Mouse (Mus musculus): ENCODE results near the gene Myo15b. TPM values are rescaled to one million over a fixed set of nuclear protein-coding genes. Genes with fewer than 3 reads are reported as not detected.

The Myo15b gene
- polyA plus RNA-seq, 1 experiment, result 12.1 TPM

DNA sequence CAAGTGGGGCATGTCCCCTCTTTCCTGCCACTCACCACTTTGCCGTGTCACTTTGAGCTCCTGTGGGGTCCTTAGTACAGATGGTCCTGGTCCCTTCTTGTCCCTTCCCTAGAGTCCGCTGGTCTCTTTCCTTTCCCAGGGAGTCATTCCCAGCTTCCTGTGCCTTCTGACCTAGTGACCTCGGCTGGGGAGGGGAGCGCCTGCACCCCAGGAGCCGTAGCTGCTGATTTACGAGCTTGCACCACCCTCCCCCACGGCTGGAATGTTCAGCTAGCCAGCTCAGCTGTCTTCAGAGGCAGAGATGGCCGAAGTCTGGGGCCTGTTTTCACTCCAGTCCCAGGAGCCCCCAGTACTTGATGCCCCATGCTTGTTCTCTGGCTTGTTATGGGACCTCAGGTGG is 25.7 kb upstream of the Myo15b start:
- no peak overlapping the region for H3K4me3 ChIP-seq (ENCODE audit: control insufficient read depth, low read depth, low read length)
- peaks cover 2% of the 10 kb centered on the region; the same call in 1 of the 2 replicates for H3K4me1 ChIP-seq (ENCODE audit: control insufficient read depth, insufficient read depth, low read length)
- TF ChIP-seq POLR2A (IDR thresholded peaks at IDR 0.05; ENCODE audit: control insufficient read depth, low read depth, low read length), result no peak
- TF ChIP-seq CTCF (IDR thresholded peaks at IDR 0.05; ENCODE audit: control insufficient read depth, insufficient read depth, insufficient replicate concordance, low read depth, low read length), result no peak
- H3K27me3 ChIP-seq (ENCODE audit: control insufficient read depth, insufficient read depth, low read length), result no peaks in the 10 kb centered on the region
- no peak overlapping the region for H3K27ac ChIP-seq (ENCODE audit: control insufficient read depth, insufficient read depth, low read depth, low read length)
- no peaks in the 10 kb centered on the region for H3K36me3 ChIP-seq (ENCODE audit: control insufficient read depth, insufficient read depth, low read length)

DNA sequence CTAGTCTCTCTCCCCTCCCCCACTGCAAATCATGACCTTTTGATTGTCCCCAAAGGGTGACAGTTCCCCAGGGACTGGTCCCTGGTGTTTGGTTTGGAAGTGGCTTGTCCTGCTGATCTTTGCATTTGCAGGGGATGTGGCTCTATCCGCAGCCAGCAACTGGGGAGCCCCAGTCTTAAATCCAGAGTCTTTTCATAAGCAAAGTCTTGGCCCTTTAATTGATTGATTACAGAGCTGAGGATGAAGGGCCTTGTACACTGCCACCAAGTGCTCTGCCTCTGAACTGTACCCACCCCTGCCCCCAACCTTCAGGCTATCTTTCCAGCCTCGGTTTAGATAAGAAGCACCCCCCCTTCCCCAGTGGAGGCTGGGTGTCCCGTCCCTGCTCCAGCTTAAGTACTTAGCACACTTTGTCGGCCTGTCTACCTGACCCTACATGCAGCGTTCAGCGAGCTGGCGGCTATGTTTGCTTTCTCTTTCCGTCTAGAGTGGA is 25.1 kb upstream of the Myo15b start:
- H3K4me3 ChIP-seq (ENCODE audit: control insufficient read depth, low read depth, low read length), result no peak overlapping the region
- no peaks in the 10 kb centered on the region for H3K27me3 ChIP-seq (ENCODE audit: control insufficient read depth, insufficient read depth, low read length)
- no peak for TF ChIP-seq CTCF (IDR thresholded peaks at IDR 0.05; ENCODE audit: control insufficient read depth, insufficient read depth, insufficient replicate concordance, low read depth, low read length)
- TF ChIP-seq POLR2A (IDR thresholded peaks at IDR 0.05; ENCODE audit: control insufficient read depth, low read depth, low read length), result no peak
- no peaks in the 10 kb centered on the region for H3K36me3 ChIP-seq (ENCODE audit: control insufficient read depth, insufficient read depth, low read length)
- H3K4me1 ChIP-seq (ENCODE audit: control insufficient read depth, insufficient read depth, low read length), result peaks cover 2% of the 10 kb centered on the region; the same call in 1 of the 2 replicates
- H3K27ac ChIP-seq (ENCODE audit: control insufficient read depth, insufficient read depth, low read depth, low read length), result no peak overlapping the region

DNA sequence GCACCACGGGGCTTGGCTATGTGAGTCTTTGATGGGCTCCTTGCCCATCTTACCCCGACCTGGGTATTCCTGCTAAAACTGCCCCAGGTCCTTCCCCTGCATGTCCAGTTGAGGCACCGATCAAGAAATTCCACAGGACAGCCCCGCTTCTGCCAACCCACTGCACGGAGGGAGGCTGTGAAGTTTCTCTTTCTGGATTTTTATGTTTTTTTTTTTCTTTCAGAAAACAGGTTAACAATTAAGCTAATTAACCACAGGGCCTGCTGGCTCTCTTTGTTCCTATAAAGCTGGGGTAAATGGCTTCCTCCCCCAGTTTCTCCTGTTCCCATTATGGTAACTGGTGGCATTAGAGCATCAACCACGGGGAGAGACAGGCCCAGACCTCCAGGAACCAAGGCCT is 24.2 kb upstream of the Myo15b start:
- Histone ChIP-seq H3K36me3 (ENCODE audit: control insufficient read depth, insufficient read depth, low read length) (no peaks in the 10 kb centered on the region), H3K27me3 (ENCODE audit: control insufficient read depth, insufficient read depth, low read length) (no peaks in the 10 kb centered on the region), H3K4me3 (ENCODE audit: control insufficient read depth, low read depth, low read length) (no peak overlapping the region), H3K4me1 (ENCODE audit: control insufficient read depth, insufficient read depth, low read length) (peaks cover 2% of the 10 kb centered on the region; the same call in 1 of the 2 replicates), H3K27ac (ENCODE audit: control insufficient read depth, insufficient read depth, low read depth, low read length) (no peak overlapping the region)
- TF ChIP-seq POLR2A (IDR thresholded peaks at IDR 0.05; ENCODE audit: control insufficient read depth, low read depth, low read length) (no peak), CTCF (IDR thresholded peaks at IDR 0.05; ENCODE audit: control insufficient read depth, insufficient read depth, insufficient replicate concordance, low read depth, low read length) (no peak)

DNA sequence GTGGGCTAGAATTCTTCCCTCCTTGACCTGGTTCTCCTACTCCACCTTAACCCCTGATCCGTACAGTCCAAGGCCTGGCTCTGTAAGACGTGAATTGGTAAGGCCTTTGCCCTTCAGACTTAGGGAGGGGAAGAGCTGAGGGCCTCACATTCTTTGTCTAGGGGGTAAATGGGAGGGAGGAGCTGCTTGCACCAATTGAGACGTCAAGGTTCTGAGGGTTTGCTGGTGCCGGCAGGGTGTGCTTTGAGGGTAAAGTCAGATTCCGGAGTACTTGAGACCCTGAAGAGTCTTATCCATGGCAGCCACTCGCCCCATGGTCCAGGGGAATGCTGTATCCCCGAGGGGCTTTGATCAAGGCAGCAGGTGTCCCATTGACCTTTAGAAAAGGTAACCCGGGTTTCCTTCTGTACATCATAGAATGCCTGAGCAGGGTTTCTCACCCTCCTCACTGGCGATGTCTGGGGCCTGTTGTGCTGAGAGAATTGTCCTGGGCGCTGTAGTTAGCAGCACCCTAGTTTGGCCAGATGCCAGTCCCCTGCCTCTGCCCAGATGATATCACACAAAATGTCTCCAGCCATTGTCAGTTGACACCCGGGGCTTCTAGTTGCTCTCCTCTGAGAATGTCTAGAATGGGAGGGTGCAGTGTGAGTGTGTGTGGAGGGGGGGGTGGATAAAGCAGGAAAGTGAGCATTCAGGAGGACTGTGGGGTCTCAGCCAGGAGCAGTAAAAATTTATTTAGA is 21.4 kb upstream of the Myo15b start:
- H3K27ac ChIP-seq (ENCODE audit: control insufficient read depth, insufficient read depth, low read depth, low read length), result no peak overlapping the region
- H3K27me3 ChIP-seq (ENCODE audit: control insufficient read depth, insufficient read depth, low read length), result no peaks in the 10 kb centered on the region
- TF ChIP-seq POLR2A (IDR thresholded peaks at IDR 0.05; ENCODE audit: control insufficient read depth, low read depth, low read length) (no peak), CTCF (IDR thresholded peaks at IDR 0.05; ENCODE audit: control insufficient read depth, insufficient read depth, insufficient replicate concordance, low read depth, low read length) (no peak)
- H3K4me3 ChIP-seq (ENCODE audit: control insufficient read depth, low read depth, low read length), result no peak overlapping the region
- H3K36me3 ChIP-seq (ENCODE audit: control insufficient read depth, insufficient read depth, low read length), result no peaks in the 10 kb centered on the region
- H3K4me1 ChIP-seq (ENCODE audit: control insufficient read depth, insufficient read depth, low read length), result peaks cover 6% of the 10 kb centered on the region

DNA sequence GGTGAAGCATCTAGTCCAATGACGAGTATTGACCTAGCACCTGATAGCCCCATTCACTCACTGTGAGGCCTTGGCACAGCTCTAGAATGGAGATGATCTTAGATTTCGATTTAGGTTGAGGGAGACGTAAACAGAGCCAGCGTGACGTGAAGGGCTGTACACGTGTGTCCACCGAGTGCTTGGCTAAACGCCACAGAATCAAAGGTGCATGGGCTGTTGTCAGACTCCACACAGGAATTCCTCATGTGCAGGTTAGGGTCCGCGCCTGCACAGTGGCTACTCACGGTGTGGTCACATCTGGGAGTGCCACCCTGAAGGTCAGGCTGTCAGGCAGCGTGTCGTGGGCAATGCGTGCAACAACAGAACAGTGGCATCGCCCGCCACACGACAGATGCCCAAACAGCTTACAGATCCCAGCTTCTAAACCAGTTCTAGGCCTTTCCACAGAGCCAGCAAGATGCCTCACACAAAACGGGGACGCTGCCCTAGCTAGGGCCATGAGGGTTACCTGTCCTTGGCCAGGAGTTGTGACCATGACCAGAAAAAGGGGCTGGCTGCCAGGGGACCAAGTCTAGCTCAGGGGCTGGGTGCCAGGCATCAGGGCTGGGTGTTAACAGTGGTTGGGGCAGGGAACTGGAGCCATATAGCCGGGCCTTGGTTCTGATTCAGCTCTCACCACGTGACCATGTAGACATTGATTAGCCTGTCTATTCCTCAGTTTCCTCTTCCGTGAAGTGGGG is 20.4 kb upstream of the Myo15b start:
- Histone ChIP-seq H3K36me3 (ENCODE audit: control insufficient read depth, insufficient read depth, low read length) (no peaks in the 10 kb centered on the region), H3K27ac (ENCODE audit: control insufficient read depth, insufficient read depth, low read depth, low read length) (no peak overlapping the region), H3K4me1 (ENCODE audit: control insufficient read depth, insufficient read depth, low read length) (peaks cover 4% of the 10 kb centered on the region), H3K4me3 (ENCODE audit: control insufficient read depth, low read depth, low read length) (no peak overlapping the region), H3K27me3 (ENCODE audit: control insufficient read depth, insufficient read depth, low read length) (no peaks in the 10 kb centered on the region)
- no peak for TF ChIP-seq POLR2A (IDR thresholded peaks at IDR 0.05; ENCODE audit: control insufficient read depth, low read depth, low read length)
- no peak for TF ChIP-seq CTCF (IDR thresholded peaks at IDR 0.05; ENCODE audit: control insufficient read depth, insufficient read depth, insufficient replicate concordance, low read depth, low read length)

DNA sequence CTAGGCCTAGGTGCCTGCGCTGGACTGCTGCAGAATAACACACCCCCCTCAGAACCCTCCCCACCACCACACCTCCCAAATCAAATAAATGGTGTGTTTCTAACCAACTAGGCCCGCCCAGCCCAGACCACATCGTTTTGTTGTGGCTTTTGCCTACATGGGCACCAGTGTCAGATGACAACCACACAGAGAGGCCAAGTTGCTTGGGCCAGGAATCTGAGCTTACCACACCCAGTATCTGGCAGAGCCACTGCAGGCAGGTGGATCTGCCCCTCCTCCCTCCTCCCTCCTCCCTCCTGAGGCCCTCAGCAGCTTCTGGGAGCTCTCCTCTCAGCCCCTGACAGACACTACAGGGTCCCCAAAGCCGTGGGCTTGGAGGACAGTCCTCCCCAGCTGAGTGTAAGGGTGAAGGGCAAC is 19.3 kb upstream of the Myo15b start:
- no peak for TF ChIP-seq CTCF (IDR thresholded peaks at IDR 0.05; ENCODE audit: control insufficient read depth, insufficient read depth, insufficient replicate concordance, low read depth, low read length)
- no peaks in the 10 kb centered on the region for H3K27me3 ChIP-seq (ENCODE audit: control insufficient read depth, insufficient read depth, low read length)
- peaks cover 4% of the 10 kb centered on the region for H3K4me1 ChIP-seq (ENCODE audit: control insufficient read depth, insufficient read depth, low read length)
- H3K36me3 ChIP-seq (ENCODE audit: control insufficient read depth, insufficient read depth, low read length), result no peaks in the 10 kb centered on the region
- H3K27ac ChIP-seq (ENCODE audit: control insufficient read depth, insufficient read depth, low read depth, low read length), result no peak overlapping the region
- H3K4me3 ChIP-seq (ENCODE audit: control insufficient read depth, low read depth, low read length), result no peak overlapping the region

DNA sequence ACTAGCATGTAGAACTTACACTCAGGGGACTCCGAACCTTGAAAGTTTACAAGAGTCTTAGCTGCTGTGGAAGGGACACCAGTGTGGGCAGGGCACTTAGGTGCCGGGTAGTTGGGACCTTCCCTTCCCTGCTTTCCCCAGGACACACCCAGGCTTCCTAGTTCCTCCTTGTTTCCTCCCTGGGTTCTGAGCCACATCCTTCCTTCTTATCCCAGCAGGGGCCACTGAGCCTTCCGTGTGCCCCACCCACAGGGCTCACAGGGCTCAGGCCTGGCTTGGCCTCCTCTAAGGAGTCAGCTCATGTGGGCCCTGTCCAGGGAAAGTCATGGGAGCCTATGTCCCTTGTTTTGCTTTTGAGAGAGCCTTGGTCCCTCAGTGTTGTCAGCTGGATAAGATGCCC is 18.5 kb upstream of the Myo15b start:
- no peaks in the 10 kb centered on the region for H3K36me3 ChIP-seq (ENCODE audit: control insufficient read depth, insufficient read depth, low read length)
- no peak overlapping the region for H3K4me3 ChIP-seq (ENCODE audit: control insufficient read depth, low read depth, low read length)
- H3K27ac ChIP-seq (ENCODE audit: control insufficient read depth, insufficient read depth, low read depth, low read length), result no peak overlapping the region
- no peaks in the 10 kb centered on the region for H3K27me3 ChIP-seq (ENCODE audit: control insufficient read depth, insufficient read depth, low read length)
- TF ChIP-seq POLR2A (IDR thresholded peaks at IDR 0.05; ENCODE audit: control insufficient read depth, low read depth, low read length), result no peak
- no peak for TF ChIP-seq CTCF (IDR thresholded peaks at IDR 0.05; ENCODE audit: control insufficient read depth, insufficient read depth, insufficient replicate concordance, low read depth, low read length)
- peaks cover 4% of the 10 kb centered on the region for H3K4me1 ChIP-seq (ENCODE audit: control insufficient read depth, insufficient read depth, low read length)
